Mouse (Mus musculus): ENCODE measurements around the gene Taok1.

GRCm38 (mm10) chr11:77625061-77625855 is 17.6 kb upstream of the Taok1 start:
- TF ChIP-seq CTCF (IDR thresholded peaks at IDR 0.05; ENCODE audit: low read depth) (no peak), EP300 (IDR thresholded peaks at IDR 0.05; ENCODE audit: low read depth) (no peak)

Measured in heart, postnatal 0 days (tissue).